Mouse (Mus musculus) MEL (cell line): ENCODE measurements around the gene Rnaset2b.
"Not testable (repeated sequence)": the region's sequence is repeated elsewhere in the genome, so short reads cannot be mapped to it uniquely, and the experiment has no call there.

Experiments
- CHD2 ChIP-seq: IDR thresholded peaks from 2 replicates; pipeline ENCODE4 v1.6.1; 2011; ENCODE audit warnings: low read length, improper control_type of control experiment
- CTCF ChIP-seq, 3 experiments: IDR thresholded peaks in 2 of 3; conservative IDR thresholded peaks in 1 of 3; 2 replicates each; pipeline ENCODE4 v1.5.1; 2011 to 2012; ENCODE audit warnings: low read length in 3 of 3, low read depth in 2 of 3, mild to moderate bottlenecking in 2 of 3, improper control_type of control experiment in 1 of 3, inconsistent platforms in 1 of 3, mixed read lengths in 1 of 3, moderate library complexity in 1 of 3; ENCODE audit not compliant: control insufficient read depth in 1 of 3, insufficient read depth in 1 of 3, poor library complexity in 1 of 3, severe bottlenecking in 1 of 3
- E2F4 ChIP-seq: IDR thresholded peaks from 2 replicates; pipeline ENCODE4 v1.6.1; 2011; ENCODE audit warnings: low read depth, low read length, improper control_type of control experiment, borderline replicate concordance
- ELF1 ChIP-seq: IDR thresholded peaks from 2 replicates; pipeline ENCODE4 v1.6.1; 2014; ENCODE audit warnings: low read depth, mild to moderate bottlenecking, inconsistent platforms, low read length, improper control_type of control experiment, moderate library complexity
- EP300 ChIP-seq, 2 experiments: IDR thresholded peaks; 2 replicates each; pipeline ENCODE4 v1.6.1; 2011; ENCODE audit warnings: improper control_type of control experiment in 2 of 2, low read length in 2 of 2, low read depth in 1 of 2, mild to moderate bottlenecking in 1 of 2
- HCFC1 ChIP-seq: IDR thresholded peaks from 2 replicates; pipeline ENCODE4 v1.6.1; 2012; ENCODE audit warnings: low read depth, mild to moderate bottlenecking, inconsistent platforms, low read length, improper control_type of control experiment, moderate library complexity
- JUND ChIP-seq: IDR thresholded peaks from 2 replicates; pipeline ENCODE4 v1.6.1; 2011; ENCODE audit warnings: low read depth, mild to moderate bottlenecking, improper control_type of control experiment, low read length
- KAT2A ChIP-seq: conservative IDR thresholded peaks from 2 replicates; pipeline ENCODE4 v1.6.1; 2012; ENCODE audit warnings: low read depth, low read length, improper control_type of control experiment, inconsistent platforms
- MAZ ChIP-seq: IDR thresholded peaks from 2 replicates; pipeline ENCODE4 v1.6.1; 2012; ENCODE audit warnings: low read depth, mild to moderate bottlenecking, inconsistent platforms, low read length, improper control_type of control experiment
- MXI1 ChIP-seq: IDR thresholded peaks from 2 replicates; pipeline ENCODE4 v1.6.1; 2011; ENCODE audit warnings: mild to moderate bottlenecking, low read depth, low read length, improper control_type of control experiment
- USF1 ChIP-seq: IDR thresholded peaks from 2 replicates; pipeline ENCODE4 v1.6.1; 2014; ENCODE audit warnings: low read depth, mild to moderate bottlenecking, inconsistent platforms, low read length, improper control_type of control experiment, moderate library complexity
- ZKSCAN1 ChIP-seq: IDR thresholded peaks from 2 replicates; pipeline ENCODE4 v1.6.1; 2012; ENCODE audit warnings: low read depth, mild to moderate bottlenecking, inconsistent platforms, low read length, improper control_type of control experiment, moderate library complexity
- ZNF384 ChIP-seq: IDR thresholded peaks from 2 replicates; pipeline ENCODE4 v1.6.1; 2012; ENCODE audit warnings: low read depth, mild to moderate bottlenecking, inconsistent platforms, low read length, improper control_type of control experiment

DNA sequence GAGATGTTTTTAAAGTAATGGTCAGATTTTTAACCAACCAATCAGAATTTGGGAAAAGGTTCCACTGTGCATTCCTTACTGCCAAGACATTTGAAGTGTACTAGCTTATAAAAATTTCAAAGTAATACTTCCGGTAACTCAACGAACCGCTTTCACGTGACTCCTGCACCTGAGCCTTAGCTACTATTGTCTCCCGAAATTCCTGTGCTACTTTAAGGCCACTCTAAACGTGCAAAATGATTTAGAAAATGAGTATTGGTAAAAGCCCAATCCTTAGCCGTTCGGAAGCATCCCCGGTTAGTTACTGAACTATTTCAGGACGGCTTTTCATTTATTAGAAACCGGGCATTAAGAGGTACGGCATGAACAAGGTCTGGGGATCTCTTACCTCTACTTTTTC is 10.1 kb upstream of the Rnaset2b start:
- TF ChIP-seq MAZ; ZNF384; JUND; EP300 (IDR thresholded peaks at IDR 0.05; ENCODE audit: low read depth in 1 of 2, low read length in 2 of 2); CTCF (IDR thresholded peaks at IDR 0.05 in 2 of 3, conservative IDR thresholded peaks at IDR 0.05 in 1 of 3; ENCODE audit: control insufficient read depth in 1 of 3, insufficient read depth in 1 of 3, low read depth in 2 of 3, low read length in 3 of 3, poor library complexity in 1 of 3, severe bottlenecking in 1 of 3); ELF1; MXI1; HCFC1; E2F4; ZKSCAN1; CHD2; KAT2A: not testable (repeated sequence)
- TF ChIP-seq USF1 = peak; percentile 43; the same call in 1 of the 2 replicates
